Mouse (Mus musculus) T-helper 17 cell (primary cell): ENCODE measurements around the gene Abcb10.
"Not testable (repeated sequence)": the region's sequence is repeated elsewhere in the genome, so short reads cannot be mapped to it uniquely, and the experiment has no call there.

Source experiments
- in situ Hi-C, 2 experiments: fragments of 300-600 bp; cut with MboI, MseI; formaldehyde crosslinking; loops; 1 replicate in 1 of 2; 2 replicates in 1 of 2; pipeline ENCODE4 v1.15.1; 2025; ENCODE audit warnings: high pct_unique_total_duplicates in 2 of 2

Gene Abcb10

GRCm38 (mm10) chr8:123981674-123982073 lies 1.2 kb downstream of the Abcb10 start:
- in situ Hi-C loops = no loop called here

- in situ Hi-C loops = no loop called here
Observed at GRCm38 (mm10) chr8:123980239-123980638, 2.7 kb downstream of the Abcb10 start.

- in situ Hi-C loops = loop anchor here in 1 of 2 experiments (10.0 kb wide), 1 partner anchor 1394 kb away; no protein-coding TSS in a partner anchor
Observed at GRCm38 (mm10) chr8:123978926-123979325, 4.0 kb downstream of the Abcb10 start.

GRCm38 (mm10) chr8:123978166-123978838 lies 4.6 kb downstream of the Abcb10 start:
- in situ Hi-C loops = loop anchor here in 1 of 2 experiments (10.0 kb wide), 1 partner anchor 1394 kb away; no protein-coding TSS in a partner anchor

GRCm38 (mm10) chr8:123977499-123977898 lies 5.4 kb downstream of the Abcb10 start:
- in situ Hi-C loops = loop anchor here in 1 of 2 experiments (10.0 kb wide), 1 partner anchor 1393 kb away; no protein-coding TSS in a partner anchor

- in situ Hi-C loops = loop anchor here in 1 of 2 experiments (10.0 kb wide), 1 partner anchor 1389 kb away; no protein-coding TSS in a partner anchor
Observed at GRCm38 (mm10) chr8:123973495-123973894, 9.4 kb downstream of the Abcb10 start.

GRCm38 (mm10) chr8:123966896-123967295 lies 16.0 kb downstream of the Abcb10 start:
- in situ Hi-C loops = no loop called here

GRCm38 (mm10) chr8:123961371-123961770 lies 21.6 kb downstream of the Abcb10 start:
- in situ Hi-C loops = no loop called here

- in situ Hi-C loops = not testable (repeated sequence)
Observed at GRCm38 (mm10) chr8:123960556-123960955, 22.4 kb downstream of the Abcb10 start.

- in situ Hi-C loops = no loop called here
Observed at GRCm38 (mm10) chr8:123960056-123960455, 22.9 kb downstream of the Abcb10 start.

GRCm38 (mm10) chr8:123959473-123959872 lies 23.4 kb downstream of the Abcb10 start:
- in situ Hi-C loops = no loop called here

GRCm38 (mm10) chr8:123958130-123958529 lies 24.8 kb downstream of the Abcb10 start:
- in situ Hi-C loops = no loop called here

GRCm38 (mm10) chr8:123954246-123954645 lies 28.7 kb downstream of the Abcb10 start:
- in situ Hi-C loops = no loop called here

GRCm38 (mm10) chr8:123953686-123954085 lies 29.2 kb downstream of the Abcb10 start:
- in situ Hi-C loops = no loop called here

GRCm38 (mm10) chr8:123950077-123950802 lies 32.7 kb downstream of the Abcb10 start:
- in situ Hi-C loops = no loop called here

- in situ Hi-C loops = no loop called here
Observed at GRCm38 (mm10) chr8:123949686-123949986, 33.3 kb downstream of the Abcb10 start.

GRCm38 (mm10) chr8:123948942-123949685 lies 33.8 kb downstream of the Abcb10 start, which contains the start of gene Nup133:
Nup133 (minus strand) TSS chr8:123949265.
- in situ Hi-C loops = no loop called here

- in situ Hi-C loops = no loop called here
Observed at GRCm38 (mm10) chr8:123929026-123929425, 53.9 kb downstream of the Abcb10 start.

- in situ Hi-C loops = no loop called here
Observed at GRCm38 (mm10) chr8:123925671-123926070, 57.3 kb downstream of the Abcb10 start.

- in situ Hi-C loops = no loop called here
Observed at GRCm38 (mm10) chr8:123924719-123925118, 58.2 kb downstream of the Abcb10 start.

- in situ Hi-C loops = loop anchor here in 1 of 2 experiments (10.0 kb wide), 1 partner anchor 1290 kb away; the partner anchor contains the start of gene Pabpn1l
Observed at GRCm38 (mm10) chr8:123914635-123915034, 68.3 kb downstream of the Abcb10 start.

GRCm38 (mm10) chr8:123912265-123912664 lies 70.7 kb downstream of the Abcb10 start:
- in situ Hi-C loops = loop anchor here in 1 of 2 experiments (10.0 kb wide), 1 partner anchor 1287 kb away; the partner anchor contains the start of gene Pabpn1l
